Mouse (Mus musculus) cerebral cortex, adult 2 months (tissue): ENCODE measurements around the gene Zfp768.

Experiments used
- WGBS: fragments of 180-500 bp; shearing (Covaris S2); methylation state at CpG from one replicate; pipeline ENCODE4 v1.1.7; 2018; 5-methylcytosine and 5-hydroxymethylcytosine counted together

Gene Zfp768

GRCm38 (mm10) chr7:127345512-127346325 lies at the start of gene Zfp768:
Gene Zfp768, minus strand, starts transcription at chr7:127345589.
- under 1% methylated on average over 71 of the region's 76 CpGs for WGBS

- WGBS, result 9% methylated on average over 7 of the region's 7 CpGs
Observed at GRCm38 (mm10) chr7:127393944-127394333, 48.5 kb upstream of the Zfp768 start.

- WGBS, result under 1% methylated on average over 45 of the region's 45 CpGs
Observed at GRCm38 (mm10) chr7:127393157-127393943, 48.0 kb upstream of the Zfp768 start, which contains the start of gene E430018J23Rik. Gene E430018J23Rik, minus strand, starts transcription at chr7:127393629.

- WGBS, result 81% methylated on average over 8 of the region's 8 CpGs
Observed at GRCm38 (mm10) chr7:127392251-127392824, 46.9 kb upstream of the Zfp768 start.

GRCm38 (mm10) chr7:127391538-127391937 lies 46.1 kb upstream of the Zfp768 start:
- 96% methylated on average over 16 of the region's 16 CpGs for WGBS

- 76% methylated on average over 7 of the region's 7 CpGs for WGBS
Observed at GRCm38 (mm10) chr7:127390306-127390705, 44.9 kb upstream of the Zfp768 start.

- 7% methylated on average over 38 of the region's 38 CpGs for WGBS
Observed at GRCm38 (mm10) chr7:127386641-127387392, 41.4 kb upstream of the Zfp768 start, which contains the start of gene 9130019O22Rik. Gene 9130019O22Rik, minus strand, starts transcription at chr7:127387166.

GRCm38 (mm10) chr7:127385560-127385959 lies 40.2 kb upstream of the Zfp768 start:
- 93% methylated on average over 4 of the region's 4 CpGs for WGBS

- 79% methylated on average over 6 of the region's 6 CpGs for WGBS
Observed at GRCm38 (mm10) chr7:127378310-127378921, 33.0 kb upstream of the Zfp768 start.

GRCm38 (mm10) chr7:127375271-127376245 lies 30.2 kb upstream of the Zfp768 start, which contains the start of gene Zfp747:
Gene Zfp747, minus strand, starts transcription at chr7:127376050.
- WGBS, result 1% methylated on average over 49 of the region's 49 CpGs

GRCm38 (mm10) chr7:127371870-127372269 lies 26.5 kb upstream of the Zfp768 start:
- WGBS, result 83% methylated on average over 3 of the region's 3 CpGs

- WGBS, result 87% methylated on average over 2 of the region's 2 CpGs
Observed at GRCm38 (mm10) chr7:127371213-127371612, 25.8 kb upstream of the Zfp768 start.

GRCm38 (mm10) chr7:127366249-127366648 lies 20.9 kb upstream of the Zfp768 start:
- WGBS, result 88% methylated on average over 3 of the region's 3 CpGs

GRCm38 (mm10) chr7:127364166-127364565 lies 18.8 kb upstream of the Zfp768 start:
- 73% methylated on average over 4 of the region's 4 CpGs for WGBS

- WGBS, result 11% methylated on average over 24 of the region's 24 CpGs
Observed at GRCm38 (mm10) chr7:127363475-127363921, 18.1 kb upstream of the Zfp768 start.

- WGBS, result 13% methylated on average over 13 of the region's 13 CpGs
Observed at GRCm38 (mm10) chr7:127362418-127362817, 17.0 kb upstream of the Zfp768 start.

- 65% methylated on average over 13 of the region's 13 CpGs for WGBS
Observed at GRCm38 (mm10) chr7:127361449-127361848, 16.1 kb upstream of the Zfp768 start.

GRCm38 (mm10) chr7:127360265-127360664 lies 14.9 kb upstream of the Zfp768 start:
- 83% methylated on average over 4 of the region's 4 CpGs for WGBS

- WGBS, result 75% methylated on average over 4 of the region's 4 CpGs
Observed at GRCm38 (mm10) chr7:127358472-127358871, 13.1 kb upstream of the Zfp768 start.

GRCm38 (mm10) chr7:127357871-127358270 lies 12.5 kb upstream of the Zfp768 start:
- WGBS, result 30% methylated on average over 2 of the region's 2 CpGs
